Mouse (Mus musculus) myocyte (in vitro differentiated cells): ENCODE measurements around the gene Muc20.

Experiments used
- E2F4 ChIP-seq: IDR thresholded peaks from one replicate; pipeline ENCODE4 v1.6.1; 2011; ENCODE audit warnings: mild to moderate bottlenecking, control low read depth, moderate library complexity; ENCODE audit not compliant: insufficient read depth
- MAX ChIP-seq: IDR thresholded peaks from one replicate; pipeline ENCODE4 v1.6.1; 2011; ENCODE audit warnings: low read depth, mild to moderate bottlenecking, control low read depth
- MYOD1 ChIP-seq, 3 experiments: IDR thresholded peaks; one replicate each; pipeline ENCODE4 v1.6.1; 2011; ENCODE audit warnings: control low read depth in 2 of 3, low read depth in 2 of 3, mild to moderate bottlenecking in 2 of 3, moderate library complexity in 1 of 3; ENCODE audit not compliant: insufficient read length in 2 of 3, control insufficient read depth in 1 of 3
- POLR2A ChIP-seq: IDR thresholded peaks from one replicate; pipeline ENCODE4 v1.6.1; 2011; ENCODE audit warnings: low read depth, mild to moderate bottlenecking, control low read depth, moderate library complexity; ENCODE audit not compliant: insufficient read length
- TCF12 ChIP-seq: IDR thresholded peaks from one replicate; pipeline ENCODE4 v1.6.1; 2011; ENCODE audit warnings: mild to moderate bottlenecking, control low read depth; ENCODE audit not compliant: poor library complexity, insufficient read depth, severe bottlenecking
- USF1 ChIP-seq: IDR thresholded peaks from one replicate; pipeline ENCODE4 v1.6.1; 2011; ENCODE audit warnings: low read depth, mild to moderate bottlenecking, control low read depth, moderate library complexity

- TF ChIP-seq MYOD1 (IDR thresholded peaks at IDR 0.05; ENCODE audit: control insufficient read depth in 1 of 3, insufficient read length in 2 of 3, low read depth in 2 of 3) (no peak), POLR2A (no peak), MAX (no peak), E2F4 (no peak), TCF12 (no peak), USF1 (no peak)
Measured at GRCm38 (mm10) chr16:32784840-32785239, 12.4 kb downstream of the Muc20 start.
